Mouse (Mus musculus) bone marrow, adult 2 months (tissue): ENCODE results near the gene Gas7. TPM values are rescaled to one million over a fixed set of nuclear protein-coding genes. Genes with fewer than 3 reads are reported as not detected.
A peak's percentile ranks its signal among the peaks of the same experiment; 100 is the strongest.

Experiments
- H3K27ac ChIP-seq: fragments of 200-500 bp; 2 replicates; pipeline ENCODE4 v1.5.1; 2012; ENCODE audit warnings: low read depth, mild to moderate bottlenecking, control low read depth, inconsistent platforms, low read length; ENCODE audit not compliant: control insufficient read depth, poor library complexity, insufficient read depth
- H3K4me1 ChIP-seq: fragments of 200-500 bp; 2 replicates; pipeline ENCODE4 v1.6.1; 2011; ENCODE audit warnings: low read length; ENCODE audit not compliant: control insufficient read depth, insufficient read depth
- H3K4me3 ChIP-seq: fragments of 200-500 bp; replicated peaks from 2 replicates; pipeline ENCODE3; 2011; ENCODE audit warnings: mild to moderate bottlenecking, low read depth, low read length, control low read depth; ENCODE audit not compliant: control insufficient read depth
- CTCF ChIP-seq: fragments of 200-500 bp; IDR thresholded peaks from 2 replicates; pipeline ENCODE4 v1.5.1; 2011; ENCODE audit warnings: low read length, control low read depth; ENCODE audit not compliant: control insufficient read depth, insufficient read depth
- POLR2A ChIP-seq: fragments of 200-500 bp; IDR thresholded peaks from 2 replicates; pipeline ENCODE4 v1.6.1; 2011; ENCODE audit warnings: low read depth, mild to moderate bottlenecking, control low read depth, low read length, borderline replicate concordance; ENCODE audit not compliant: control insufficient read depth
- WGBS: fragments of 180-500 bp; shearing (Covaris S2); methylation state at CpG from one replicate; pipeline ENCODE4 v1.1.7; 2018; 5-methylcytosine and 5-hydroxymethylcytosine counted together
- polyA plus RNA-seq: library from polyadenylated mRNA; stranded (reverse); fragments of >200 nt; gene quantifications from 2 replicates; pipeline ENCODE4 v1.2.4, GENCODE M21; 2011; ENCODE audit warnings: low replicate concordance; ENCODE audit not compliant: missing spikeins, insufficient read depth, insufficient read length

Gene Gas7
- polyA plus RNA-seq, 1 experiment = 18.1 TPM

GRCm38 (mm10) chr11:67655236-67655959 lies 200.2 kb downstream of the Gas7 start:
- H3K27ac ChIP-seq = no peak overlapping the region
- H3K4me1 ChIP-seq = no peaks in the 10 kb centered on the region
- no peak overlapping the region for H3K4me3 ChIP-seq
- TF ChIP-seq CTCF (no peak), POLR2A (no peak)
- whole genome bisulfite sequencing = 78% methylated on average over 17 of the region's 17 CpGs

- 54% methylated on average over 7 of the region's 7 CpGs for WGBS
- Histone ChIP-seq H3K27ac (no peak overlapping the region), H3K4me1 (no peaks in the 10 kb centered on the region), H3K4me3 (no peak overlapping the region)
- TF ChIP-seq POLR2A (no peak), CTCF (no peak)
These were observed 201.1 kb downstream of the Gas7 start for GRCm38 (mm10) chr11:67656366-67656765.

- no peak for TF ChIP-seq CTCF
- TF ChIP-seq POLR2A = no peak
- Histone ChIP-seq H3K4me1 (no peaks in the 10 kb centered on the region), H3K4me3 (no peak overlapping the region), H3K27ac (no peak overlapping the region)
- WGBS = 79% methylated on average over 9 of the region's 9 CpGs
These were observed 201.6 kb downstream of the Gas7 start for GRCm38 (mm10) chr11:67656811-67657210.

GRCm38 (mm10) chr11:67657685-67658382 lies 202.6 kb downstream of the Gas7 start:
- 39% methylated on average over 11 of the region's 11 CpGs for WGBS
- Histone ChIP-seq H3K27ac (no peak overlapping the region), H3K4me1 (no peaks in the 10 kb centered on the region), H3K4me3 (no peak overlapping the region)
- TF ChIP-seq CTCF (peak; percentile 48), POLR2A (no peak)

- TF ChIP-seq CTCF (no peak), POLR2A (no peak)
- H3K27ac ChIP-seq = no peak overlapping the region
- WGBS = 82% methylated on average over 8 of the region's 8 CpGs
- no peak overlapping the region for H3K4me3 ChIP-seq
- H3K4me1 ChIP-seq = no peaks in the 10 kb centered on the region
These were observed 206.2 kb downstream of the Gas7 start for GRCm38 (mm10) chr11:67661465-67661864.

GRCm38 (mm10) chr11:67663437-67663836 lies 208.2 kb downstream of the Gas7 start:
- Histone ChIP-seq H3K4me3 (no peak overlapping the region), H3K27ac (no peak overlapping the region), H3K4me1 (no peaks in the 10 kb centered on the region)
- TF ChIP-seq CTCF = no peak
- no peak for TF ChIP-seq POLR2A
- 84% methylated on average over 4 of the region's 4 CpGs for WGBS

- Histone ChIP-seq H3K4me3 (no peak overlapping the region), H3K4me1 (no peaks in the 10 kb centered on the region), H3K27ac (no peak overlapping the region)
- 74% methylated on average over 3 of the region's 3 CpGs for WGBS
- TF ChIP-seq POLR2A (no peak), CTCF (no peak)
These were observed 209.0 kb downstream of the Gas7 start for GRCm38 (mm10) chr11:67664261-67664660.

GRCm38 (mm10) chr11:67664918-67665317 lies 209.7 kb downstream of the Gas7 start:
- WGBS = 77% methylated on average over 6 of the region's 6 CpGs
- H3K4me3 ChIP-seq = no peak overlapping the region
- no peaks in the 10 kb centered on the region for H3K4me1 ChIP-seq
- TF ChIP-seq CTCF = no peak
- no peak for TF ChIP-seq POLR2A
- no peak overlapping the region for H3K27ac ChIP-seq

GRCm38 (mm10) chr11:67666129-67666528 lies 210.9 kb downstream of the Gas7 start:
- H3K27ac ChIP-seq = no peak overlapping the region
- H3K4me3 ChIP-seq = no peak overlapping the region
- WGBS = 72% methylated on average over 5 of the region's 5 CpGs
- TF ChIP-seq POLR2A (no peak), CTCF (no peak)
- H3K4me1 ChIP-seq = no peaks in the 10 kb centered on the region
